Mouse (Mus musculus) testis, adult 10 weeks (tissue): ENCODE results near the gene Hpca. TPM values are rescaled to one million over a fixed set of nuclear protein-coding genes. Genes with fewer than 3 reads are reported as not detected.

ENCODE experiments used
- polyA plus RNA-seq: library from polyadenylated mRNA; stranded (reverse); fragments of 350-450 nt; fragmentation: Illumina TruSeq; extraction: RNeasy Lipid Tissue Mini Kit (QIAGEN cat#74804); gene quantifications from one replicate; pipeline ENCODE4 v1.2.3, GENCODE M21; 2014; ENCODE audit warnings: low read depth, low replicate concordance

Gene Hpca
- polyA plus RNA-seq: 1.5 TPM

DNA sequence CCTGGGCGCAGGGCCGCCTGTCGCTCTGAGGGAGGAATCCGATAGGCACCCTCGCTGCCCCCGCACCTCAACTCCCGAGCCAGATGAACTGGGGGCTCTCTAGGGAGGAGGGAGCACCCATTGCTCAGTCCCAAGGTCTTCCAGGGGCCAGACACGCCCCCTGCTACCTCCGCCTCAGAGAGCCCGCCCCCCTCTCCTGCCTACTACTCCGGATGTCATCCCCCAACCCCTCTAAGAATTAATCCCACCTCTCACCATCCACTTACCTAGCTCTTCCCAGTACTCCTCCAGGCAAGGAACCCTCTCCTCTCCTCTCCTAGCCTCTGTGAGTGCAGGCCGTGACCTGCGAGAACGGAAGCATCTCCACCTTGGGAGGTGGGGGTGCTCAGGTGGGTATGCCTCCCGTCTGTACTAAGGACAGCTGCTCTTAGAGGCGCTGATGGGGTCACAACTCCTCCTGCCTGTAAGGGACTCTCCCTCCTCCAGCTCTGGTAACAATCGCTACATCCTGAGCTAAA is at the start of gene Hpca:
Gene Hpca, minus strand, starts transcription at position 468 of the 518 bp plus-strand sequence.

DNA sequence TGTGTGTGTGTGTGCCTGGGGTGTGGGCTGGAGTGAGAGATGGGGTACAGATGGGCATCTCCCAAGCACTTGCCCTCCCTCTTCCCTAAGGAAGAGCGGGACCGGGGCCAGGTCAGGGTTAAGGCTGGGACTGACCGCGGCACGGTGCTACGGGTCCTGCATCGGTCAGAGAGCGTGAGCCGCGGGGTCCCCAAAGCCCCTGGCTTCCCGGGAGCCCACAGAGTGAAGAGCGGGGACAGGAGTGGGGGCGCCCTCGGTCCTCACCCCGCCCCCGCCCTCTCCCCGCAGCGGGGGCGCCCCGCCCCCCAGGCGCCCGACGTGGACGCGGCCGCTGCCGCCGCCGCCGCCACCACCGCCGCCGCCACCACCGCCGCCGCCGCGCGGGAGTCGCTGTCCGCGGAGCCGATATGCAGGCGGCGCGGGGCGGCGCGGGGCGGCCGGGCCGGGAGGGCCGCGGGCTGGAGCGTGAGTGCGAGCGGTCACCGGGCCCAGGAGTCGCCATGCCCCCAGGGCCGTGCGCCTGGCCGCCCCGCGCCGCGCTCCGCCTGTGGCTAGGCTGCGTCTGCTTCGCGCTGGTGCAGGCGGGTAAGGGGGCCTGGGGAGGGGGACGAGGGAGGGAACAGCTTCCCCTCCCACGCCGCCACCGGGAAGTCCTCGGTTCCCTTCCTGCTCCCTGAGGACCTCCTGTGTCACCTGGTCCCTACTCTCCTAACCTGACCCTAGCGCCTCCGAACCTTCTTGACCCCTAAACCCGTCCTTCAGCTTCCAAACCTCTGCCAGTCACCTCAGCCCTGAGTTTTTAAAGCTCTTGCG is 14.9 kb upstream of the Hpca start, which contains the start of gene Fndc5:
Gene Fndc5, plus strand, starts transcription at position 421 of the 813 bp plus-strand sequence.

GRCm38 (mm10) chr4:129105356-129105755 is 16.5 kb downstream of the Hpca start, which contains the start of gene Tmem54:
Gene Tmem54, plus strand, starts transcription at chr4:129105548.

Other genes with a start within 250 kb of the Hpca start
- gene Trim62, start 238.5 kb downstream of the Hpca start, polyA plus RNA-seq: 1.9 TPM
- 1.0 TPM for gene Azin2, start 159.6 kb downstream of the Hpca start, polyA plus RNA-seq
- 39.6 TPM for gene Ak2, start 130.1 kb downstream of the Hpca start, polyA plus RNA-seq
- 156 TPM for gene Rnf19b, start 63.8 kb downstream of the Hpca start, polyA plus RNA-seq
- not detected for gene Tmem54, start 16.5 kb downstream of the Hpca start, polyA plus RNA-seq
- gene Fndc5, start 15.0 kb upstream of the Hpca start, polyA plus RNA-seq: 7.4 TPM
- 116 TPM for gene S100pbp, start 67.7 kb upstream of the Hpca start, polyA plus RNA-seq
- 4.9 TPM for gene Yars, start 67.7 kb upstream of the Hpca start, polyA plus RNA-seq
- gene C77080, start 139.4 kb upstream of the Hpca start, polyA plus RNA-seq: 0.06 TPM
- gene Sync, start 165.6 kb upstream of the Hpca start, polyA plus RNA-seq: 0.35 TPM
- 172 TPM for gene Rbbp4, start 213.3 kb upstream of the Hpca start, polyA plus RNA-seq
- gene Zbtb8os, start 213.7 kb upstream of the Hpca start, polyA plus RNA-seq: 79.2 TPM